Comparison of ENCODE assay signal across 26 mouse cellular contexts in the genomic region with DNA sequence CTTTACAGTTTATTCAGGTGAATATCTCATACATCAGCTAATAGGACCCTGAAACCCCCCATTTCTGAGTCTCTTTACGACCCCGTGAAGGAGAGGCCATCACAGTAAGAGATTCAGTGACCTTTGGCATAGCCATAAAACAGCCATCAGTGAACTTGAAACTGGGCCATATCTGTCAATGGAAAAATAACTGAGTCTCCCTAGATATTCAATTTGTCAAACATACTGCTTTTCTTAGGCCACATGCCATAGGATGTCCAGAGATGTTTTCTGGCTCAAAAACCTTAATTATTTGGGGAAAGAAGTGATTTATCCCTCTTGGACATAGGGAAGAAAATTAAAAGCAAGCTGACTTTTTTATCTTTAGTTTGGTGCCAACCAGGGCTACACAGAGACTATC.
"Had no signal": no experiment of that assay in that cellular context is flagged by ENCODE, and none has a peak within 500 bp of the region (broad histone marks: within the 10 kb centered on the region; RNA-seq: fewer than 3 reads in every experiment).

No protein-coding gene starts in this region.

- H3K4me3 ChIP-seq: gastrocnemius, adult 2 months; heart, embryonic 10.5 days; heart, embryonic 12.5 days; hindbrain, embryonic 10.5 days; hindbrain, embryonic 12.5 days; intestine, embryonic 15.5 days; layer of hippocampus, adult 2 months; left cerebral cortex, adult 2 months; limb, embryonic 10.5 days; limb, embryonic 12.5 days; liver, embryonic 13.5 days; liver, embryonic 15.5 days had no signal

- H3K36me3 ChIP-seq: intestine, embryonic 15.5 days had no signal

- H3K4me2 ChIP-seq: heart, embryonic 12.5 days; hindbrain, embryonic 12.5 days; hindbrain, embryonic 14.5 days; intestine, embryonic 15.5 days; limb, embryonic 12.5 days; liver, embryonic 11.5 days; liver, embryonic 13.5 days; liver, embryonic 15.5 days had no signal

- ATAC-seq: forebrain, postnatal 0 days; hindbrain, embryonic 16.5 days; inflammation-experienced regulatory T-cells, adult 6 months; intestine, embryonic 15.5 days; intestine, postnatal 0 days; liver, postnatal 0 days had no signal

- H3K27me3 ChIP-seq: heart, embryonic 12.5 days; hindbrain, embryonic 12.5 days; intestine, embryonic 15.5 days; limb, embryonic 12.5 days; liver, embryonic 13.5 days had no signal

- DNase-seq: forebrain, postnatal 0 days; gastrocnemius, adult 2 months; gastrocnemius, postnatal 10 days; gastrocnemius, postnatal 25 days; heart, adult 18-20 months; heart, postnatal 10 days; heart, postnatal 4 days; kidney, adult 18-20 months; kidney, postnatal 4 days; liver, embryonic 13.5 days; liver, postnatal 0 days had no signal

- H3K9ac ChIP-seq: forebrain, postnatal 0 days; heart, embryonic 12.5 days; hindbrain, embryonic 12.5 days; hindbrain, embryonic 14.5 days; intestine, embryonic 15.5 days; limb, embryonic 12.5 days; liver, embryonic 13.5 days; liver, embryonic 15.5 days; liver, postnatal 0 days had no signal

- H3K27ac ChIP-seq: gastrocnemius, adult 2 months; heart, embryonic 10.5 days; hindbrain, embryonic 10.5 days; hindbrain, embryonic 12.5 days; hindbrain, embryonic 14.5 days; intestine, embryonic 15.5 days; layer of hippocampus, adult 2 months; left cerebral cortex, adult 2 months; limb, embryonic 10.5 days; limb, embryonic 12.5 days; liver, embryonic 13.5 days; liver, embryonic 15.5 days had no signal

- H3K9me3 ChIP-seq: heart, embryonic 10.5 days; heart, embryonic 12.5 days; hindbrain, embryonic 10.5 days; hindbrain, embryonic 12.5 days; intestine, embryonic 15.5 days; limb, embryonic 10.5 days; limb, embryonic 12.5 days; liver, embryonic 13.5 days; liver, embryonic 15.5 days had no signal
